13 mouse cellular contexts compared by ENCODE assay signal in genomic region chr15:93711150-93711784, GRCm38 (mm10).
DNase-seq lines count a peak whose midpoint lies in the region; ATAC-seq lines count a peak whose summit lies in the region.
"Had no signal": no experiment of that assay in that cellular context is flagged by ENCODE, and none has a peak within 500 bp of the region (broad histone marks: within the 10 kb centered on the region; RNA-seq: fewer than 3 reads in every experiment).

No protein-coding gene starts in this region.

- DNase-seq in kidney, adult 9 months, result no peak
- DNase-seq in gastrocnemius, postnatal 14 days, result no peak
- DNase-seq in spleen, postnatal 10 days (ENCODE audit: low spot score in 2 of 2), result no peak
- DNase-seq: cerebellum, adult 8-10 months; heart, postnatal 14 days; midbrain, embryonic 14.5 days had no signal

- H3K4me2 ChIP-seq in kidney, embryonic 14.5 days (replicated peaks; ENCODE audit: low read depth, low read length), result no peak overlapping the region
- H3K4me2 ChIP-seq in neural tube, embryonic 13.5 days, result no peak overlapping the region
- no peak overlapping the region for H3K4me2 ChIP-seq in neural tube, embryonic 15.5 days
- peak overlapping the region; percentile 45 for H3K4me2 ChIP-seq in intestine, embryonic 15.5 days (replicated peaks)
- H3K4me2 ChIP-seq in limb, embryonic 13.5 days (replicated peaks), result peak overlapping the region; percentile 25; the same call in 1 of the 2 replicates
- H3K4me2 ChIP-seq: heart, embryonic 11.5 days; hindbrain, embryonic 14.5 days had no signal

- 31% methylated on average over 13 of the region's 13 CpGs for WGBS in kidney, embryonic 14.5 days
- WGBS in neural tube, embryonic 13.5 days, result 25% methylated on average over 13 of the region's 13 CpGs
- WGBS in neural tube, embryonic 15.5 days, result 31% methylated on average over 13 of the region's 13 CpGs
- 45% methylated on average over 13 of the region's 13 CpGs for WGBS in intestine, embryonic 15.5 days
- 40% methylated on average over 13 of the region's 13 CpGs for WGBS in limb, embryonic 13.5 days

- H3K36me3 ChIP-seq in kidney, embryonic 14.5 days (ENCODE audit: control insufficient read depth, insufficient read depth, low read length), result no peaks in the 10 kb centered on the region
- no peaks in the 10 kb centered on the region for H3K36me3 ChIP-seq in neural tube, embryonic 13.5 days
- no peaks in the 10 kb centered on the region for H3K36me3 ChIP-seq in neural tube, embryonic 15.5 days
- H3K36me3 ChIP-seq in intestine, embryonic 15.5 days, result no peaks in the 10 kb centered on the region
- no peaks in the 10 kb centered on the region for H3K36me3 ChIP-seq in limb, embryonic 13.5 days

- peaks cover 40% of the 10 kb centered on the region for H3K4me1 ChIP-seq in kidney, embryonic 14.5 days (ENCODE audit: control insufficient read depth, insufficient read depth, low read length)
- H3K4me1 ChIP-seq in neural tube, embryonic 13.5 days (replicated peaks), result peaks cover 7% of the 10 kb centered on the region
- 0 out of 2 replicates have a peak, but pooled peaks cover 3% of the 10 kb centered on the region for H3K4me1 ChIP-seq in neural tube, embryonic 15.5 days
- peaks cover 19% of the 10 kb centered on the region for H3K4me1 ChIP-seq in intestine, embryonic 15.5 days (replicated peaks)
- peaks cover 58% of the 10 kb centered on the region for H3K4me1 ChIP-seq in limb, embryonic 13.5 days

- ATAC-seq in kidney, embryonic 14.5 days (ENCODE audit: low FRiP score, low TSS enrichment), result peak; percentile 41; the same call in 1 of the 2 replicates
- ATAC-seq in neural tube, embryonic 13.5 days (ENCODE audit: low read depth), result peak; percentile 27; the same call in 1 of the 2 replicates
- no peak for ATAC-seq in neural tube, embryonic 15.5 days (ENCODE audit: low FRiP score)
- peak; percentile 81 for ATAC-seq in intestine, embryonic 15.5 days
- no peak for ATAC-seq in limb, embryonic 13.5 days (ENCODE audit: low FRiP score, low read depth)

- intact Hi-C loops in gastrocnemius, postnatal 14 days (cut with DNase I; ENCODE audit: low total_unique reads), result no loop called here

- no peak overlapping the region for H3K4me3 ChIP-seq in kidney, embryonic 14.5 days (ENCODE audit: low read length)
- H3K4me3 ChIP-seq in neural tube, embryonic 13.5 days, result no peak overlapping the region
- no peak overlapping the region for H3K4me3 ChIP-seq in neural tube, embryonic 15.5 days (replicated peaks)
- no peak overlapping the region for H3K4me3 ChIP-seq in intestine, embryonic 15.5 days (replicated peaks)
- H3K4me3 ChIP-seq in limb, embryonic 13.5 days, result no peak overlapping the region

- no peak overlapping the region for H3K9ac ChIP-seq in kidney, embryonic 14.5 days (ENCODE audit: low read depth, low read length)
- no peak overlapping the region for H3K9ac ChIP-seq in neural tube, embryonic 13.5 days
- no peak overlapping the region for H3K9ac ChIP-seq in neural tube, embryonic 15.5 days (replicated peaks)
- no peak overlapping the region for H3K9ac ChIP-seq in intestine, embryonic 15.5 days
- H3K9ac ChIP-seq in limb, embryonic 13.5 days, result no peak overlapping the region
- H3K9ac ChIP-seq: hindbrain, embryonic 14.5 days had no signal

- H3K9me3 ChIP-seq in kidney, embryonic 14.5 days (ENCODE audit: control insufficient read depth, low read length), result no peaks in the 10 kb centered on the region
- H3K9me3 ChIP-seq in neural tube, embryonic 13.5 days, result no peaks in the 10 kb centered on the region
- no peaks in the 10 kb centered on the region for H3K9me3 ChIP-seq in neural tube, embryonic 15.5 days (replicated peaks)
- H3K9me3 ChIP-seq in intestine, embryonic 15.5 days, result no peaks in the 10 kb centered on the region
- no peaks in the 10 kb centered on the region for H3K9me3 ChIP-seq in limb, embryonic 13.5 days

- no peaks in the 10 kb centered on the region for H3K27me3 ChIP-seq in kidney, embryonic 14.5 days (ENCODE audit: control insufficient read depth, insufficient read depth, low read length)
- H3K27me3 ChIP-seq in neural tube, embryonic 13.5 days, result no peaks in the 10 kb centered on the region
- H3K27me3 ChIP-seq in neural tube, embryonic 15.5 days (replicated peaks), result no peaks in the 10 kb centered on the region
- H3K27me3 ChIP-seq in intestine, embryonic 15.5 days (replicated peaks), result no peaks in the 10 kb centered on the region
- no peaks in the 10 kb centered on the region for H3K27me3 ChIP-seq in limb, embryonic 13.5 days

- 0 out of 2 replicates have a peak overlapping the region, but pooled peaks have one; percentile 38 for H3K27ac ChIP-seq in kidney, embryonic 14.5 days (ENCODE audit: low read depth, low read length)
- H3K27ac ChIP-seq in neural tube, embryonic 13.5 days (replicated peaks), result no peak overlapping the region
- H3K27ac ChIP-seq in neural tube, embryonic 15.5 days (replicated peaks), result no peak overlapping the region
- peak overlapping the region; percentile 83 for H3K27ac ChIP-seq in intestine, embryonic 15.5 days
- H3K27ac ChIP-seq in limb, embryonic 13.5 days, result peak overlapping the region; percentile 67
- H3K27ac ChIP-seq: hindbrain, embryonic 14.5 days had no signal

Comparison
In these comparisons a context has a peak if more than half of its experiments do, and no peak if none do; other contexts are left out.
1. ATAC-seq: peak in kidney, embryonic 14.5 days (single experiment), neural tube, embryonic 13.5 days (single experiment) and intestine, embryonic 15.5 days (single experiment); none in neural tube, embryonic 15.5 days (single experiment) and limb, embryonic 13.5 days (single experiment).
2. H3K27ac ChIP-seq: peak in kidney, embryonic 14.5 days (single experiment), intestine, embryonic 15.5 days (single experiment) and limb, embryonic 13.5 days (single experiment); none in neural tube, embryonic 13.5 days (single experiment) and neural tube, embryonic 15.5 days (single experiment).
3. H3K4me2 ChIP-seq: peak in intestine, embryonic 15.5 days (single experiment) and limb, embryonic 13.5 days (single experiment); none in kidney, embryonic 14.5 days (single experiment), neural tube, embryonic 13.5 days (single experiment) and neural tube, embryonic 15.5 days (single experiment).